Mouse (Mus musculus) T-helper 17 cell (primary cell): ENCODE data around the gene Ciao2b.

Source experiments
- in situ Hi-C, 2 experiments: fragments of 300-600 bp; cut with MboI, MseI; formaldehyde crosslinking; loops; 1 replicate in 1 of 2; 2 replicates in 1 of 2; pipeline ENCODE4 v1.15.1; 2025; ENCODE audit warnings: high pct_unique_total_duplicates in 2 of 2

The Ciao2b gene

GRCm38 (mm10) chr8:104627065-104627740 lies 14.6 kb downstream of the Ciao2b start:
- in situ Hi-C loops: loop anchor here in 1 of 2 experiments (25.0 kb wide), 1 partner anchor 1385 kb away; the partner anchor contains the start of genes Ddx28 and Dpep2nb

GRCm38 (mm10) chr8:104624161-104624560 lies 17.6 kb downstream of the Ciao2b start, which contains the start of gene Cdh16:
Gene Cdh16, minus strand, starts transcription at chr8:104624396.
- in situ Hi-C loops: loop anchor here in 1 of 2 experiments (5.0 kb wide), 1 partner anchor 633 kb away; the partner anchor contains the start of gene B3gnt9

GRCm38 (mm10) chr8:104620765-104621164 lies 21.0 kb downstream of the Ciao2b start:
- in situ Hi-C loops: loop anchor here in 1 of 2 experiments (5.0 kb wide), 1 partner anchor 637 kb away; the partner anchor contains the start of gene B3gnt9

- in situ Hi-C loops: no loop called here
These were observed 28.6 kb downstream of the Ciao2b start for GRCm38 (mm10) chr8:104613119-104613518.

GRCm38 (mm10) chr8:104611613-104612012 lies 30.2 kb downstream of the Ciao2b start:
- in situ Hi-C loops: no loop called here

GRCm38 (mm10) chr8:104610185-104610766 lies 31.5 kb downstream of the Ciao2b start:
- in situ Hi-C loops: no loop called here

- in situ Hi-C loops: no loop called here
These were observed 32.5 kb downstream of the Ciao2b start for GRCm38 (mm10) chr8:104609222-104609621.

- in situ Hi-C loops: no loop called here
These were observed 33.8 kb downstream of the Ciao2b start for GRCm38 (mm10) chr8:104607944-104608343.

GRCm38 (mm10) chr8:104606329-104606728 lies 35.4 kb downstream of the Ciao2b start:
- in situ Hi-C loops: no loop called here

GRCm38 (mm10) chr8:104603245-104603593 lies 38.5 kb downstream of the Ciao2b start:
- in situ Hi-C loops: loop anchor here in 1 of 2 experiments (5.0 kb wide), 1 partner anchor 39 kb away; the partner anchor contains the start of gene Ciao2b

- in situ Hi-C loops: loop anchor here in 1 of 2 experiments (5.0 kb wide), 1 partner anchor 40 kb away; the partner anchor contains the start of gene Ciao2b
These were observed 39.1 kb downstream of the Ciao2b start for GRCm38 (mm10) chr8:104602468-104603244.

GRCm38 (mm10) chr8:104601941-104602371 lies 39.8 kb downstream of the Ciao2b start:
- in situ Hi-C loops: loop anchor here in 1 of 2 experiments (5.0 kb wide), 1 partner anchor 40 kb away; the partner anchor contains the start of gene Ciao2b

- in situ Hi-C loops: loop anchor here in 1 of 2 experiments (5.0 kb wide), 1 partner anchor 41 kb away; the partner anchor contains the start of gene Ciao2b
These were observed 40.4 kb downstream of the Ciao2b start for GRCm38 (mm10) chr8:104601386-104601785.

GRCm38 (mm10) chr8:104598496-104598895 lies 43.3 kb downstream of the Ciao2b start:
- in situ Hi-C loops: no loop called here

GRCm38 (mm10) chr8:104597656-104598055 lies 44.1 kb downstream of the Ciao2b start:
- in situ Hi-C loops: no loop called here

GRCm38 (mm10) chr8:104595773-104596536 lies 45.8 kb downstream of the Ciao2b start:
- in situ Hi-C loops: no loop called here

GRCm38 (mm10) chr8:104594611-104595362 lies 47.0 kb downstream of the Ciao2b start:
- in situ Hi-C loops: no loop called here

- in situ Hi-C loops: no loop called here
These were observed 48.0 kb downstream of the Ciao2b start for GRCm38 (mm10) chr8:104593536-104594325.

GRCm38 (mm10) chr8:104592566-104592965 lies 49.2 kb downstream of the Ciao2b start:
- in situ Hi-C loops: no loop called here
